Comparison of ENCODE assay signal across 27 mouse cellular contexts in genomic region chr1:171775781-171776180, GRCm38 (mm10). TPM values are rescaled to one million over a fixed set of nuclear protein-coding genes. Genes with fewer than 3 reads are reported as not detected.
DNase-seq lines count a peak whose midpoint lies in the region; ATAC-seq and TF ChIP-seq lines count a peak whose summit lies in the region.
"Had no signal": no experiment of that assay in that cellular context is flagged by ENCODE, and none has a peak within 500 bp of the region (broad histone marks: within the 10 kb centered on the region; RNA-seq: fewer than 3 reads in every experiment).

No protein-coding gene starts in this region.

- no peak for TF ChIP-seq EP300 in lung, postnatal 0 days (IDR thresholded peaks at IDR 0.05)

- H3K9me3 ChIP-seq in intestine, embryonic 15.5 days = no peaks in the 10 kb centered on the region
- no peaks in the 10 kb centered on the region for H3K9me3 ChIP-seq in lung, postnatal 0 days (ENCODE audit: low read length)
- H3K9me3 ChIP-seq: forebrain, embryonic 10.5 days; heart, embryonic 13.5 days; hindbrain, embryonic 13.5 days; liver, embryonic 12.5 days had no signal

- WGBS in intestine, embryonic 15.5 days = 67% methylated on average over 4 of the region's 4 CpGs
- WGBS in lung, postnatal 0 days = 63% methylated on average over 4 of the region's 4 CpGs

- no peak overlapping the region for H3K4me3 ChIP-seq in left cerebral cortex, adult 2 months
- H3K4me3 ChIP-seq in intestine, embryonic 15.5 days (replicated peaks) = no peak overlapping the region
- H3K4me3 ChIP-seq in lung, postnatal 0 days (ENCODE audit: low read depth, low read length) = no peak overlapping the region
- H3K4me3 ChIP-seq: forebrain, embryonic 10.5 days; heart, embryonic 13.5 days; hindbrain, embryonic 13.5 days; liver, embryonic 12.5 days had no signal

- H3K9ac ChIP-seq in intestine, embryonic 15.5 days = no peak overlapping the region
- no peak overlapping the region for H3K9ac ChIP-seq in lung, postnatal 0 days (replicated peaks; ENCODE audit: low read depth)
- H3K9ac ChIP-seq: forebrain, postnatal 0 days; heart, embryonic 13.5 days; hindbrain, embryonic 13.5 days; liver, embryonic 12.5 days had no signal

- ATAC-seq in intestine, embryonic 15.5 days = no peak
- no peak for ATAC-seq in lung, postnatal 0 days
- ATAC-seq: activated CD4-positive, CD25-positive, alpha-beta regulatory T cell, adult 4 months; CD4-positive, CD25-positive, alpha-beta regulatory T cell, adult 4 months; forebrain, postnatal 0 days; inflammation-experienced regulatory T-cells, adult 6 months; liver, embryonic 12.5 days; Patski had no signal

- no peak for TF ChIP-seq CTCF in left cerebral cortex, adult 2 months (IDR thresholded peaks at IDR 0.05)
- TF ChIP-seq CTCF in lung, postnatal 0 days (IDR thresholded peaks at IDR 0.05) = no peak

- H3K4me2 ChIP-seq in intestine, embryonic 15.5 days (replicated peaks) = no peak overlapping the region
- H3K4me2 ChIP-seq in lung, postnatal 0 days (replicated peaks; ENCODE audit: low read depth, low read length) = no peak overlapping the region
- H3K4me2 ChIP-seq: heart, embryonic 13.5 days; hindbrain, embryonic 13.5 days; liver, embryonic 12.5 days; midbrain, embryonic 11.5 days had no signal

- intact Hi-C loops in left cerebral cortex, adult 2 months (cut with DNase I) = loop anchor here (1.0 kb wide), 1 partner anchor 14 kb away; no protein-coding TSS in a partner anchor

- DNase-seq in frontal cortex, adult 2 months (ENCODE audit: extremely low spot score in 1 of 2, low spot score in 1 of 2) = peak; percentile 41 to 69
- DNase-seq in frontal cortex, postnatal 25 days (ENCODE audit: low spot score in 2 of 2) = no peak
- DNase-seq in right cerebral cortex, adult 18-20 months = peak; percentile 71
- DNase-seq in right cerebral cortex, postnatal 14 days = no peak
- peak; percentile 17 to 29 for DNase-seq in left cerebral cortex, adult 2 months (ENCODE audit: extremely low spot score in 1 of 2, low spot score in 2 of 2)
- DNase-seq in right cerebral cortex, postnatal 36 days (ENCODE audit: low spot score in 2 of 2) = peak; percentile 43 to 68
- no peak for DNase-seq in lung, postnatal 0 days (ENCODE audit: low spot score)
- DNase-seq: adrenal gland, postnatal 10 days; cerebellum, postnatal 14 days; forebrain, postnatal 0 days; gastrocnemius, postnatal 10 days; heart, adult 18-20 months; kidney, adult 8-10 months; kidney, postnatal 25 days; lung, adult 2 months; lung, postnatal 36 days; thymus, postnatal 36 days had no signal

- H3K4me1 ChIP-seq in intestine, embryonic 15.5 days (replicated peaks) = no peaks in the 10 kb centered on the region
- H3K4me1 ChIP-seq in lung, postnatal 0 days (ENCODE audit: insufficient read depth, low read depth, low read length) = no peaks in the 10 kb centered on the region
- H3K4me1 ChIP-seq: heart, embryonic 13.5 days; hindbrain, embryonic 13.5 days; liver, embryonic 12.5 days had no signal

- H3K27me3 ChIP-seq in intestine, embryonic 15.5 days (replicated peaks) = no peaks in the 10 kb centered on the region
- H3K27me3 ChIP-seq in lung, postnatal 0 days (replicated peaks; ENCODE audit: insufficient read depth, low read length) = no peaks in the 10 kb centered on the region
- H3K27me3 ChIP-seq: heart, embryonic 13.5 days; hindbrain, embryonic 13.5 days; liver, embryonic 12.5 days; Patski had no signal

- H3K27ac ChIP-seq in left cerebral cortex, adult 2 months = peak overlapping the region; percentile 69
- H3K27ac ChIP-seq in intestine, embryonic 15.5 days = no peak overlapping the region
- no peak overlapping the region for H3K27ac ChIP-seq in lung, postnatal 0 days (ENCODE audit: low read length)
- H3K27ac ChIP-seq: forebrain, embryonic 10.5 days; heart, embryonic 13.5 days; hindbrain, embryonic 13.5 days; liver, embryonic 12.5 days had no signal

- H3K36me3 ChIP-seq in intestine, embryonic 15.5 days = no peaks in the 10 kb centered on the region
- H3K36me3 ChIP-seq in lung, postnatal 0 days (ENCODE audit: insufficient read depth, low read length) = no peaks in the 10 kb centered on the region
- H3K36me3 ChIP-seq: forebrain, embryonic 10.5 days; heart, embryonic 13.5 days; hindbrain, embryonic 13.5 days; liver, embryonic 12.5 days had no signal

RNA-seq across cellular contexts. Expression of gene Slamf1, which starts 8.9 kb away (rescaled TPM):
- 0.19 and 0.22 TPM in 2 replicates for polyA plus RNA-seq in frontal cortex, adult 2 months (2012; rRNA removed)
- under 1 TPM; 0.52 to 0.68 TPM for total RNA-seq in left cerebral cortex, adult 2 months (2021)
- 0.09 and 0.14 TPM in 2 replicates for polyA plus RNA-seq in intestine, embryonic 15.5 days (2015; fragmentation: Nextera tagmentation; extraction: Ambion mirVana)
- polyA plus RNA-seq in lung, postnatal 0 days (2015; fragmentation: Nextera tagmentation; extraction: Ambion mirVana) = 1.0 and 1.1 TPM in 2 replicates

Comparison
In these comparisons a context has a peak if more than half of its experiments do, and no peak if none do; other contexts are left out.
1. DNase-seq: peak in frontal cortex, adult 2 months (2 of 2), right cerebral cortex, adult 18-20 months (single experiment), left cerebral cortex, adult 2 months (2 of 2) and right cerebral cortex, postnatal 36 days (2 of 2); none in frontal cortex, postnatal 25 days (0 of 2), right cerebral cortex, postnatal 14 days (single experiment) and lung, postnatal 0 days (single experiment).